Mouse (Mus musculus): ENCODE measurements around the gene Odf2. TPM values are rescaled to one million over a fixed set of nuclear protein-coding genes. Genes with fewer than 3 reads are reported as not detected.

The Odf2 gene
- total RNA-seq, 2 experiments from 2014 or later = 24.5 to 29.1 TPM

Small RNA genes within 50 kb of the gene (microRNA-seq; reads per million reads assigned to microRNA genes)
- gene Mir219a-2 = 0 reads per million in 2 experiments
- 0 reads per million in 2 experiments for gene Mir219b

Other genes starting within 250 kb of the Odf2 start
- not detected for gene Gm13420, start 137.5 kb upstream of the Odf2 start, total RNA-seq (2021)
- not detected for gene Gm13547, start 129.9 kb upstream of the Odf2 start, total RNA-seq (2021)
- 10 to 100 TPM; 17.5 to 18.3 TPM for gene Coq4, start 101.7 kb upstream of the Odf2 start, total RNA-seq (2021)
- gene Trub2, start 100.7 kb upstream of the Odf2 start, total RNA-seq (2021) = 10 to 100 TPM; 30.5 to 34.1 TPM
- 10 to 100 TPM; 20.0 to 21.7 TPM for gene Slc27a4, start 86.6 kb upstream of the Odf2 start, total RNA-seq (2021)
- gene Urm1, start 69.1 kb upstream of the Odf2 start, total RNA-seq (2021) = 10 to 100 TPM; 30.4 to 31.7 TPM
- gene Cercam, start 20.1 kb upstream of the Odf2 start, total RNA-seq (2021) = 10 to 100 TPM in 1 of 2 experiments, 1 to 10 TPM in 1; 9.3 to 10.3 TPM
- gene Gle1, start 46.2 kb downstream of the Odf2 start, total RNA-seq (2021) = 10 to 100 TPM; 25.1 to 25.2 TPM
- 100 to 1,000 TPM; 255 TPM for gene Sptan1, start 76.3 kb downstream of the Odf2 start, total RNA-seq (2021)
- gene Wdr34, start 159.7 kb downstream of the Odf2 start, total RNA-seq (2021) = 1 to 10 TPM; 7.2 TPM
- gene Set, start 168.2 kb downstream of the Odf2 start, total RNA-seq (2021) = 10 to 100 TPM; 93.9 to 97.0 TPM
- gene Pkn3, start 188.5 kb downstream of the Odf2 start, total RNA-seq (2021) = 10 to 100 TPM; 10.3 to 12.2 TPM
- 1 to 10 TPM; 5.2 to 5.6 TPM for gene Zdhhc12, start 204.4 kb downstream of the Odf2 start, total RNA-seq (2021)
- gene Zer1, start 235.4 kb downstream of the Odf2 start, total RNA-seq (2021) = 10 to 100 TPM; 25.1 to 27.7 TPM
- 10 to 100 TPM; 18.8 to 19.6 TPM for gene Tbc1d13, start 244.5 kb downstream of the Odf2 start, total RNA-seq (2021)